Mouse (Mus musculus) stomach, embryonic 14.5 days (tissue): Measurements from ENCODE around the gene Vmn1r215. TPM values are rescaled to one million over a fixed set of nuclear protein-coding genes. Genes with fewer than 3 reads are reported as not detected.
"Not testable (repeated sequence)": the region's sequence is repeated elsewhere in the genome, so short reads cannot be mapped to it uniquely, and the experiment has no call there.

ENCODE experiments used
- ATAC-seq: fragments of 200-750 bp; cut with Nextera tagmentation; 2 replicates; pipeline ENCODE4 v1.8.0; 2017; ENCODE audit warnings: low read depth, moderate TSS enrichment; ENCODE audit not compliant: insufficient number of reproducible peaks, insufficient read depth, low FRiP score
- H3K27ac ChIP-seq: fragments of 300-500 bp; sonication (generic); 2 replicates; pipeline ENCODE4 v1.5.1; 2014; ENCODE audit warnings: mild to moderate bottlenecking, low read length, moderate library complexity, mixed read lengths
- H3K27me3 ChIP-seq: fragments of 300-500 bp; sonication (generic); 2 replicates; pipeline ENCODE4 v1.6.1; 2014; ENCODE audit warnings: low read length, control low read depth, mixed read lengths; ENCODE audit not compliant: control insufficient read depth, insufficient read depth
- H3K36me3 ChIP-seq: fragments of 300-500 bp; sonication (generic); 2 replicates; pipeline ENCODE4 v1.6.1; 2014; ENCODE audit warnings: mild to moderate bottlenecking, control low read depth, low read length, moderate library complexity, mixed read lengths; ENCODE audit not compliant: control insufficient read depth, insufficient read depth
- H3K4me1 ChIP-seq: fragments of 300-500 bp; sonication (generic); 2 replicates; pipeline ENCODE4 v1.6.1; 2014; ENCODE audit warnings: low read length, control low read depth, mixed read lengths; ENCODE audit not compliant: control insufficient read depth, insufficient read depth
- H3K4me2 ChIP-seq: fragments of 300-500 bp; sonication (generic); replicated peaks from 2 replicates; pipeline ENCODE4 v1.6.1; 2014; ENCODE audit warnings: low read depth, low read length, control low read depth
- H3K4me3 ChIP-seq: fragments of 300-500 bp; sonication (generic); 2 replicates; pipeline ENCODE4 v1.5.1; 2014; ENCODE audit warnings: low read depth, low read length, control low read depth
- H3K9ac ChIP-seq: fragments of 300-500 bp; sonication (generic); replicated peaks from 2 replicates; pipeline ENCODE4 v1.6.1; 2014; ENCODE audit warnings: low read depth, mild to moderate bottlenecking, control low read depth, low read length, moderate library complexity, mixed read lengths
- H3K9me3 ChIP-seq: fragments of 300-500 bp; sonication (generic); 2 replicates; pipeline ENCODE4 v1.6.1; 2016; ENCODE audit warnings: low read depth, low read length, control low read depth; ENCODE audit not compliant: control insufficient read depth
- WGBS: fragments of 180-500 bp; shearing (Covaris S2); extraction: QIAGEN DNeasy Blood & Tissue Kit; methylation state at CpG from one replicate; pipeline ENCODE4 v1.1.7; 2014; 5-methylcytosine and 5-hydroxymethylcytosine counted together
- polyA plus RNA-seq: library from polyadenylated mRNA; unstranded; fragments of >200 nt; fragmentation: Nextera tagmentation; extraction: Ambion mirVana; gene quantifications from 2 replicates; pipeline ENCODE4 v1.2.1, GENCODE M21; 2014

The Vmn1r215 gene
- polyA plus RNA-seq, result not detected in 2 replicates

- no peaks in the 10 kb centered on the region for H3K9me3 ChIP-seq
- no peak within 1 kb of the TSS for H3K27ac ChIP-seq
- H3K36me3 ChIP-seq, result no peaks in the 10 kb centered on the region
- whole genome bisulfite sequencing, result 58% methylated on average over 1 of the region's 1 CpGs
- H3K4me3 ChIP-seq, result no peak within 1 kb of the TSS
- no peaks in the 10 kb centered on the region for H3K27me3 ChIP-seq
- H3K4me1 ChIP-seq, result no peaks in the 10 kb centered on the region
- no peak for ATAC-seq
- H3K4me2 ChIP-seq, result no peak within 1 kb of the TSS
- no peak within 1 kb of the TSS for H3K9ac ChIP-seq
Observed at GRCm38 (mm10) chr13:23067725-23068124, at the start of gene Vmn1r215. Gene Vmn1r215 (plus strand): TSS chr13:23068025.

- H3K4me2 ChIP-seq, result no peak overlapping the region
- no peak overlapping the region for H3K9ac ChIP-seq
- ATAC-seq, result no peak
- H3K4me1 ChIP-seq, result no peaks in the 10 kb centered on the region
- H3K36me3 ChIP-seq, result no peaks in the 10 kb centered on the region
- no peak overlapping the region for H3K4me3 ChIP-seq
- no peaks in the 10 kb centered on the region for H3K9me3 ChIP-seq
- H3K27me3 ChIP-seq, result no peaks in the 10 kb centered on the region
- no peak overlapping the region for H3K27ac ChIP-seq
Observed at GRCm38 (mm10) chr13:23018158-23018557, 49.7 kb upstream of the Vmn1r215 start.

DNA sequence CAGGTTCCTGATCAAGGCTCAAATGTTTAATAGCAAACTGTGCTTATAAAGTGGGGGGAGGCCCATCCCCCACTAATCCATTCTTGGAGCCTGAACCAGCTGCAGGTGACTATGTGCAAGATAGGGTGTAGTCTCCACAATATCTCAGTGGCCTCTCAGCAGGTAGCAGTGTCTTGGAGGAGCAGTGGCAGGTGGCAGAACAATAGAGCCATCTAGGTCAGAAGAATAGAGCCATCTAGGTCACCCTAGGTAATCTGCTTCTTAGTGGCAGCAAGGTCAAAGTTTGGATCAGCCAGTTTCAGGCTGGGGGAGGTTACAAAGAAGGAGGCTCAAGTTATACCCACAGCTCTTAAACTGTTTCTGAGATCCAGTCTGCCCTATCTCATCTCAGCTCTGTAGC, 43.0 kb upstream of the Vmn1r215 start:
- no peak overlapping the region for H3K4me2 ChIP-seq

DNA sequence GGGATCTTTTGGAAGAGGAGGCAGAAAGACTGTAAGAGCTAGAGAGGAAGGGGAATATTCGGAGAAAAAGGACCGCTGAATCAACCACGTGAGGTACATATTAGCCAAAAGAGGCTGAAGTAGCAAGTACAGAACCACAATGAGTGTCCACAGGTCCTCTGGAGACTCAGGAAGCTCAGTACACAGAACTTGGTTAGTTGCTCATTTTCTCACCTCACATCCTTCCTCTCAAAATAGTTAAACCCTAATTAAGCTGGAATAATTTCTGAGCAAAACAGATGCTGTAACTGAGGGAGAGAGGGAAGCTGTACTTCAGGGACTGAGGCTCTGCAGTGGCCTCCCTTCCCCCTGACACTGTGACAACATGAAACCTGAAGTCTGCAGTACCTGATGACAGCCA, 37.7 kb upstream of the Vmn1r215 start, which contains the start of gene Vmn1r214:
Gene Vmn1r214 (plus strand): TSS at position 301 of the 400 bp plus-strand sequence.
- Histone ChIP-seq H3K9me3 (no peaks in the 10 kb centered on the region), H3K4me1 (no peaks in the 10 kb centered on the region), H3K9ac (no peak within 1 kb of the TSS), H3K27ac (no peak within 1 kb of the TSS), H3K27me3 (no peaks in the 10 kb centered on the region), H3K4me2 (no peak within 1 kb of the TSS), H3K4me3 (no peak within 1 kb of the TSS), H3K36me3 (no peaks in the 10 kb centered on the region)
- 86% methylated on average over 3 of the region's 3 CpGs for WGBS
- ATAC-seq, result no peak

More for the DNA sequence above, 43.0 kb upstream of the Vmn1r215 start:
- H3K9me3 ChIP-seq, result no peaks in the 10 kb centered on the region
- no peak overlapping the region for H3K27ac ChIP-seq
- H3K9ac ChIP-seq, result no peak overlapping the region
- no peak overlapping the region for H3K4me3 ChIP-seq
- no peaks in the 10 kb centered on the region for H3K36me3 ChIP-seq
- no peaks in the 10 kb centered on the region for H3K4me1 ChIP-seq
- H3K27me3 ChIP-seq, result no peaks in the 10 kb centered on the region
- ATAC-seq, result no peak

DNA sequence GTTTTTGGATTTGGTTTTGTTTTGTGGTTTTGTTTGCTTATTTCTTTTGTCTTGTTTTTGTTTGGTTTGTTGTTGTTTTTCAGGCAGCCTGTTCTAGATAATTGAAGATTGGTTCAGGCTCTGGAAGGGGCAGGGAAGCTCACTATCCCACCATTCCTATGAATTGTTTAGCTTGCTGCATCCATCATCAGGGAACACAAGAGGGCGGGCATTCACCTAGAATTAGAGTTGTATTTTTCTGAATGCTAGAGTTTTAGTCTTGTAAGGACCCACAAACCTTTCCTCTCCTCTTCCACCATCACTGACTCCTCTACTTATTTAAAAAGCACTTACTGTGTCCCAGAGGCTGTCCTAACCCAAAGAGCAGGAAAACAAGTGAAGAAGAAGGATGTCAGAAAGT, 10.0 kb upstream of the Vmn1r215 start:
- Histone ChIP-seq H3K4me2 (no peak overlapping the region), H3K9ac (no peak overlapping the region), H3K4me1 (no peaks in the 10 kb centered on the region), H3K4me3 (no peak overlapping the region), H3K9me3 (no peaks in the 10 kb centered on the region), H3K36me3 (no peaks in the 10 kb centered on the region), H3K27ac (no peak overlapping the region), H3K27me3 (no peaks in the 10 kb centered on the region)
- ATAC-seq, result no peak
- WGBS, result 39% methylated on average over 1 of the region's 1 CpGs

GRCm38 (mm10) chr13:23069312-23069711, 1.5 kb downstream of the Vmn1r215 start:
- no peak for ATAC-seq
- no peaks in the 10 kb centered on the region for H3K4me1 ChIP-seq
- no peaks in the 10 kb centered on the region for H3K27me3 ChIP-seq
- H3K9me3 ChIP-seq, result no peaks in the 10 kb centered on the region
- no peaks in the 10 kb centered on the region for H3K36me3 ChIP-seq
- H3K4me3 ChIP-seq, result no peak overlapping the region
- 60% methylated on average over 2 of the region's 2 CpGs for WGBS
- no peak overlapping the region for H3K4me2 ChIP-seq
- no peak overlapping the region for H3K9ac ChIP-seq
- H3K27ac ChIP-seq, result no peak overlapping the region

GRCm38 (mm10) chr13:23094386-23094785, 26.6 kb downstream of the Vmn1r215 start:
- no peak overlapping the region for H3K4me2 ChIP-seq
- WGBS, result 77% methylated on average over 4 of the region's 4 CpGs
- ATAC-seq, result no peak

DNA sequence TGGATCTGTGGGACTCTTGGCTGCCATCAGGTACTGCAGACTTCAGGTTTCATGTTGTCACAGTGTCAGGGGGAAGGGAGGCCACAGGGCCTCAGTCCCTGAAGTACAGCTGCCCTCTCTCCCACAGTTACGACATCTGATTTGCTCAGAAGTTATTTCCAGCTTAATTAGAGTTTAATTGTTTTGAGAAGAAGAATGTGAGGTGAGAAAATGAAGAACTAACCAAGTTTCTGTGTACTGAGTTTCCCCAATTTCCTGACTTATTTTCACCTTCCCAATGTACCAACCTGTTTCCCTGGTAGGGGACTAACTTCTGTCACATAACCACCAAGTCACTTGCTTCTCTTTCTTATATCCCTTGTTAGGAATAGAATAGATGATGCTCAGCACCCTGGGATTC, 50.3 kb downstream of the Vmn1r215 start, which contains the start of gene Vmn1r217:
Gene Vmn1r217 (minus strand): TSS at position 101 of the 400 bp plus-strand sequence.
- not testable (repeated sequence) for H3K36me3 ChIP-seq, H3K4me1 ChIP-seq, H3K9ac ChIP-seq, H3K4me2 ChIP-seq, H3K27me3 ChIP-seq, H3K4me3 ChIP-seq, ATAC-seq, H3K27ac ChIP-seq, H3K9me3 ChIP-seq
- WGBS, result 70% methylated on average over 1 of the region's 1 CpGs

More at GRCm38 (mm10) chr13:23094386-23094785, 26.6 kb downstream of the Vmn1r215 start:
- Histone ChIP-seq H3K4me1 (no peaks in the 10 kb centered on the region), H3K9ac (no peak overlapping the region), H3K9me3 (no peaks in the 10 kb centered on the region), H3K27ac (no peak overlapping the region), H3K27me3 (no peaks in the 10 kb centered on the region), H3K36me3 (no peaks in the 10 kb centered on the region), H3K4me3 (no peak overlapping the region)

- Histone ChIP-seq H3K4me2 (no peak overlapping the region), H3K4me3 (no peak overlapping the region), H3K9me3 (no peaks in the 10 kb centered on the region), H3K27me3 (no peaks in the 10 kb centered on the region), H3K27ac (no peak overlapping the region), H3K4me1 (no peaks in the 10 kb centered on the region), H3K36me3 (no peaks in the 10 kb centered on the region), H3K9ac (no peak overlapping the region)
- 80% methylated on average over 2 of the region's 2 CpGs for WGBS
- no peak for ATAC-seq
Observed at GRCm38 (mm10) chr13:23120611-23121010, 52.8 kb downstream of the Vmn1r215 start.
